Mouse (Mus musculus) megakaryocyte, adult 5-6 weeks (primary cell): ENCODE data around the gene Jph2. TPM values are rescaled to one million over a fixed set of nuclear protein-coding genes. Genes with fewer than 3 reads are reported as not detected.

ENCODE experiments used
- ATAC-seq: 2 replicates; pipeline ENCODE4 v1.8.0; 2016; ENCODE audit warnings: mild to moderate bottlenecking, inconsistent platforms; ENCODE audit not compliant: poor library complexity, severe bottlenecking
- total RNA-seq, 2 experiments: library from RNA; stranded (forward) in 1 of 2; stranded (reverse) in 1 of 2; fragments of 153-499, 151-499 nt in 1 of 2; fragments of 221-1000, 200-1000 nt in 1 of 2; gene quantifications; 2 replicates each; pipeline versions ENCODE4 v1.2.3 to v1.2.4; 2015 to 2017

Gene Jph2
- total RNA-seq, 2 experiments from 2014 or later, result not detected

GRCm38 (mm10) chr2:163317281-163317680, 80.5 kb downstream of the Jph2 start:
- no peak for ATAC-seq

- no peak for ATAC-seq
These were observed 87.6 kb downstream of the Jph2 start for GRCm38 (mm10) chr2:163310163-163310688.

GRCm38 (mm10) chr2:163309376-163309775, 88.4 kb downstream of the Jph2 start:
- no peak for ATAC-seq

- ATAC-seq, result no peak
These were observed 94.8 kb downstream of the Jph2 start for GRCm38 (mm10) chr2:163303037-163303436.

- ATAC-seq, result no peak
These were observed 96.2 kb downstream of the Jph2 start for GRCm38 (mm10) chr2:163301641-163302040.

- no peak for ATAC-seq
These were observed 97.4 kb downstream of the Jph2 start for GRCm38 (mm10) chr2:163300069-163301060.

- no peak for ATAC-seq
These were observed 100.7 kb downstream of the Jph2 start for GRCm38 (mm10) chr2:163296999-163297630.

- no peak for ATAC-seq
These were observed 108.9 kb downstream of the Jph2 start for GRCm38 (mm10) chr2:163288881-163289379.

Other genes with a start within 250 kb of the Jph2 start
- not detected in 2 replicates for gene Tox2, start 194.9 kb downstream of the Jph2 start, total RNA-seq (2015)
- not detected in 2 replicates for gene Tox2, start 194.9 kb downstream of the Jph2 start, total RNA-seq (2017)
- gene Oser1, start 26.7 kb upstream of the Jph2 start, total RNA-seq (2015), result 85.9 and 98.4 TPM in 2 replicates
- gene Oser1, start 26.7 kb upstream of the Jph2 start, total RNA-seq (2017), result 93.7 and 107 TPM in 2 replicates
- gene Gdap1l1, start 40.5 kb upstream of the Jph2 start, total RNA-seq (2015), result not detected in 2 replicates
- gene Gdap1l1, start 40.5 kb upstream of the Jph2 start, total RNA-seq (2017), result not detected in 2 replicates
- gene Fitm2, start 74.6 kb upstream of the Jph2 start, total RNA-seq (2015), result 0.36 and 1.1 TPM in 2 replicates
- 0.94 and 1.7 TPM in 2 replicates for gene Fitm2, start 74.6 kb upstream of the Jph2 start, total RNA-seq (2017)
- not detected in 2 replicates for gene R3hdml, start 94.3 kb upstream of the Jph2 start, total RNA-seq (2015)
- gene R3hdml, start 94.3 kb upstream of the Jph2 start, total RNA-seq (2017), result not detected in 2 replicates
- gene Hnf4a, start 108.8 kb upstream of the Jph2 start, total RNA-seq (2015), result not detected in 2 replicates
- not detected in 2 replicates for gene Hnf4a, start 108.8 kb upstream of the Jph2 start, total RNA-seq (2017)
- 12.6 and 16.6 TPM in 2 replicates for gene Ttpal, start 204.3 kb upstream of the Jph2 start, total RNA-seq (2015)
- gene Ttpal, start 204.3 kb upstream of the Jph2 start, total RNA-seq (2017), result 8.8 and 14.4 TPM in 2 replicates
- gene Serinc3, start 247.1 kb upstream of the Jph2 start, total RNA-seq (2015), result 797 and 809 TPM in 2 replicates
- 623 and 641 TPM in 2 replicates for gene Serinc3, start 247.1 kb upstream of the Jph2 start, total RNA-seq (2017)